Mouse (Mus musculus): ENCODE measurements around the gene Gm21860. TPM values are rescaled to one million over a fixed set of nuclear protein-coding genes. Genes with fewer than 3 reads are reported as not detected.
"Not testable (repeated sequence)": the region's sequence is repeated elsewhere in the genome, so short reads cannot be mapped to it uniquely, and the experiment has no call there.

Gm21860 gene
- polyA plus RNA-seq, 1 experiment from 2014 or later = not detected

GRCm38 (mm10) chrY:90717496-90717895 is 37.1 kb downstream of the Gm21860 start:
- not testable (repeated sequence) for H3K27ac ChIP-seq (ENCODE audit: low read length); H3K4me2 ChIP-seq (ENCODE audit: low read depth, low read length); H3K27me3 ChIP-seq (ENCODE audit: control insufficient read depth, insufficient read depth, low read length); H3K9me3 ChIP-seq (replicated peaks; ENCODE audit: control insufficient read depth, low read length); H3K9ac ChIP-seq (ENCODE audit: low read length); ATAC-seq (replicated peaks; ENCODE audit: extremely low read depth, insufficient read depth, low FRiP score); H3K36me3 ChIP-seq (ENCODE audit: control insufficient read depth, insufficient read depth); H3K4me3 ChIP-seq (ENCODE audit: low read length); H3K4me1 ChIP-seq (ENCODE audit: control insufficient read depth, insufficient read depth, low read length)
- 68% methylated on average over 7 of the region's 7 CpGs for WGBS

Other genes starting within 250 kb of the Gm21860 start
- not detected in 2 replicates for gene Gm47283, start 29.9 kb upstream of the Gm21860 start, polyA plus RNA-seq (2015; fragmentation: Nextera tagmentation; extraction: Ambion mirVana)
- gene Gm21748, start 84.4 kb upstream of the Gm21860 start, polyA plus RNA-seq (2015; fragmentation: Nextera tagmentation; extraction: Ambion mirVana) = not detected in 2 replicates

Data from heart, embryonic 16.5 days (tissue).